Mouse (Mus musculus): ENCODE measurements around the gene Arf3.
"Not testable (repeated sequence)": the region's sequence is repeated elsewhere in the genome, so short reads cannot be mapped to it uniquely, and the experiment has no call there.

Gene Arf3

GRCm38 (mm10) chr15:98762670-98763529, at the start of gene Arf3:
Arf3 (minus strand) TSS chr15:98763214.
- peak; percentile 98 for DNase-seq (ENCODE audit: low read depth, low spot score)

- DNase-seq (ENCODE audit: low read depth, low spot score) = not testable (repeated sequence)
Measured at GRCm38 (mm10) chr15:98810212-98810611, 47.2 kb upstream of the Arf3 start.

- peak; percentile 25 for DNase-seq (ENCODE audit: low read depth, low spot score)
Measured at GRCm38 (mm10) chr15:98809390-98809789, 46.4 kb upstream of the Arf3 start, which contains the start of gene Ddn. Ddn (minus strand) TSS chr15:98809490.

GRCm38 (mm10) chr15:98808651-98809134, 45.7 kb upstream of the Arf3 start:
- peak; percentile 97 for DNase-seq (ENCODE audit: low read depth, low spot score)

- DNase-seq (ENCODE audit: low read depth, low spot score) = peak; percentile 91
Measured at GRCm38 (mm10) chr15:98807895-98808650, 45.1 kb upstream of the Arf3 start.

GRCm38 (mm10) chr15:98806809-98807770, 44.1 kb upstream of the Arf3 start:
- peak; percentile 39 for DNase-seq (ENCODE audit: low read depth, low spot score)

- DNase-seq (ENCODE audit: low read depth, low spot score) = no peak
Measured at GRCm38 (mm10) chr15:98806071-98806808, 43.2 kb upstream of the Arf3 start.

- peak; percentile 85 for DNase-seq (ENCODE audit: low read depth, low spot score)
Measured at GRCm38 (mm10) chr15:98805324-98806040, 42.5 kb upstream of the Arf3 start.

GRCm38 (mm10) chr15:98804054-98804453, 41.0 kb upstream of the Arf3 start:
- peak; percentile 86 for DNase-seq (ENCODE audit: low read depth, low spot score)

GRCm38 (mm10) chr15:98802926-98803325, 39.9 kb upstream of the Arf3 start:
- no peak for DNase-seq (ENCODE audit: low read depth, low spot score)

GRCm38 (mm10) chr15:98799396-98799795, 36.4 kb upstream of the Arf3 start:
- DNase-seq (ENCODE audit: low read depth, low spot score) = peak; percentile 83

- no peak for DNase-seq (ENCODE audit: low read depth, low spot score)
Measured at GRCm38 (mm10) chr15:98798903-98799302, 35.9 kb upstream of the Arf3 start.

- DNase-seq (ENCODE audit: low read depth, low spot score) = no peak
Measured at GRCm38 (mm10) chr15:98797835-98798492, 35.0 kb upstream of the Arf3 start.

GRCm38 (mm10) chr15:98796803-98797595, 34.0 kb upstream of the Arf3 start:
- peak; percentile 76 for DNase-seq (ENCODE audit: low read depth, low spot score)

- peak; percentile 24 for DNase-seq (ENCODE audit: low read depth, low spot score)
Measured at GRCm38 (mm10) chr15:98793141-98793698, 30.2 kb upstream of the Arf3 start.

- peak; percentile 84 for DNase-seq (ENCODE audit: low read depth, low spot score)
Measured at GRCm38 (mm10) chr15:98792233-98793020, 29.4 kb upstream of the Arf3 start.

GRCm38 (mm10) chr15:98791771-98792170, 28.8 kb upstream of the Arf3 start:
- DNase-seq (ENCODE audit: low read depth, low spot score) = no peak

All from brain, adult 2 months (tissue).